Mouse (Mus musculus) brain, embryonic 14.5 days (tissue): Measurements from ENCODE around the gene Gm43518.

ENCODE experiments used
- CTCF ChIP-seq: fragments of 200-500 bp; IDR thresholded peaks from 2 replicates; pipeline ENCODE4 v1.5.1; 2012; ENCODE audit warnings: inconsistent platforms, mild to moderate bottlenecking, moderate library complexity, borderline replicate concordance; ENCODE audit not compliant: insufficient read depth, insufficient read length; ENCODE audit errors: extremely low read depth
- POLR2A ChIP-seq: fragments of 200-500 bp; IDR thresholded peaks from 2 replicates; pipeline ENCODE4 v1.6.1; 2012; ENCODE audit warnings: mild to moderate bottlenecking, inconsistent platforms, borderline replicate concordance; ENCODE audit not compliant: poor library complexity, insufficient read depth, insufficient read length, severe bottlenecking; ENCODE audit errors: extremely low read depth

- TF ChIP-seq CTCF (no peak), POLR2A (no peak)
These were observed 40.9 kb upstream of the Gm43518 start for GRCm38 (mm10) chr5:123886365-123886764.
